Mouse (Mus musculus): ENCODE data around the gene H2-Aa. TPM values are rescaled to one million over a fixed set of nuclear protein-coding genes. Genes with fewer than 3 reads are reported as not detected.
A peak's percentile ranks its signal among the peaks of the same experiment; 100 is the strongest.

The H2-Aa gene
- polyA plus RNA-seq, 1 experiment from 2014 or later: 0.83 TPM

- ATAC-seq (ENCODE audit: low FRiP score, low TSS enrichment): no peak
- no peak overlapping the region for H3K4me3 ChIP-seq (replicated peaks; ENCODE audit: low read depth, low read length)
- H3K27me3 ChIP-seq (ENCODE audit: control insufficient read depth, insufficient read depth, low read length): 0 out of 2 replicates have a peak, but pooled peaks cover 4% of the 10 kb centered on the region
- H3K36me3 ChIP-seq (ENCODE audit: control insufficient read depth, insufficient read depth, low read length): no peaks in the 10 kb centered on the region
- no peak overlapping the region for H3K9ac ChIP-seq (replicated peaks; ENCODE audit: low read length)
- no peak overlapping the region for H3K27ac ChIP-seq (replicated peaks; ENCODE audit: low read depth, low read length)
- no peaks in the 10 kb centered on the region for H3K9me3 ChIP-seq (ENCODE audit: control insufficient read depth, low read length)
- peak; percentile 82 for DNase-seq
- H3K4me2 ChIP-seq (ENCODE audit: low read length): no peak overlapping the region
- 37% methylated on average over 4 of the region's 4 CpGs for WGBS
- no peaks in the 10 kb centered on the region for H3K4me1 ChIP-seq (ENCODE audit: control insufficient read depth, insufficient read depth, low read length)
These were observed 17.1 kb upstream of the H2-Aa start for GRCm38 (mm10) chr17:34304751-34305150.

- H3K9me3 ChIP-seq (ENCODE audit: control insufficient read depth, low read length): no peaks in the 10 kb centered on the region
- no peak overlapping the region for H3K4me3 ChIP-seq (replicated peaks; ENCODE audit: low read depth, low read length)
- 94% methylated on average over 2 of the region's 2 CpGs for WGBS
These were observed 16.2 kb upstream of the H2-Aa start for GRCm38 (mm10) chr17:34303789-34304188.

GRCm38 (mm10) chr17:34301670-34302190 lies 14.1 kb upstream of the H2-Aa start:
- 86% methylated on average over 4 of the region's 4 CpGs for WGBS

More at GRCm38 (mm10) chr17:34303789-34304188, 16.2 kb upstream of the H2-Aa start:
- DNase-seq (no peak), ATAC-seq (ENCODE audit: low FRiP score, low TSS enrichment) (no peak)
- H3K4me2 ChIP-seq (ENCODE audit: low read length): no peak overlapping the region
- H3K36me3 ChIP-seq (ENCODE audit: control insufficient read depth, insufficient read depth, low read length): no peaks in the 10 kb centered on the region
- H3K27ac ChIP-seq (replicated peaks; ENCODE audit: low read depth, low read length): no peak overlapping the region
- H3K27me3 ChIP-seq (ENCODE audit: control insufficient read depth, insufficient read depth, low read length): 0 out of 2 replicates have a peak, but pooled peaks cover 4% of the 10 kb centered on the region
- H3K4me1 ChIP-seq (ENCODE audit: control insufficient read depth, insufficient read depth, low read length): no peaks in the 10 kb centered on the region
- no peak overlapping the region for H3K9ac ChIP-seq (replicated peaks; ENCODE audit: low read length)

GRCm38 (mm10) chr17:34300691-34301566 lies 13.3 kb upstream of the H2-Aa start:
- no peak overlapping the region for H3K27ac ChIP-seq (replicated peaks; ENCODE audit: low read depth, low read length)
- no peak for DNase-seq
- H3K27me3 ChIP-seq (ENCODE audit: control insufficient read depth, insufficient read depth, low read length): no peaks in the 10 kb centered on the region
- no peaks in the 10 kb centered on the region for H3K9me3 ChIP-seq (ENCODE audit: control insufficient read depth, low read length)
- no peak overlapping the region for H3K9ac ChIP-seq (replicated peaks; ENCODE audit: low read length)
- H3K4me3 ChIP-seq (replicated peaks; ENCODE audit: low read depth, low read length): no peak overlapping the region
- H3K36me3 ChIP-seq (ENCODE audit: control insufficient read depth, insufficient read depth, low read length): no peaks in the 10 kb centered on the region
- no peak for ATAC-seq (ENCODE audit: low FRiP score, low TSS enrichment)
- H3K4me1 ChIP-seq (ENCODE audit: control insufficient read depth, insufficient read depth, low read length): peaks cover 5% of the 10 kb centered on the region; the same call in 1 of the 2 replicates
- no peak overlapping the region for H3K4me2 ChIP-seq (ENCODE audit: low read length)
- WGBS: 81% methylated on average over 23 of the region's 23 CpGs

More at GRCm38 (mm10) chr17:34301670-34302190, 14.1 kb upstream of the H2-Aa start:
- Histone ChIP-seq H3K27me3 (ENCODE audit: control insufficient read depth, insufficient read depth, low read length) (no peaks in the 10 kb centered on the region), H3K4me2 (ENCODE audit: low read length) (no peak overlapping the region), H3K36me3 (ENCODE audit: control insufficient read depth, insufficient read depth, low read length) (no peaks in the 10 kb centered on the region), H3K4me1 (ENCODE audit: control insufficient read depth, insufficient read depth, low read length) (peaks cover under 1% of the 10 kb centered on the region; the same call in 1 of the 2 replicates), H3K9me3 (ENCODE audit: control insufficient read depth, low read length) (no peaks in the 10 kb centered on the region), H3K9ac (replicated peaks; ENCODE audit: low read length) (no peak overlapping the region), H3K27ac (replicated peaks; ENCODE audit: low read depth, low read length) (no peak overlapping the region), H3K4me3 (replicated peaks; ENCODE audit: low read depth, low read length) (no peak overlapping the region)
- ATAC-seq (ENCODE audit: low FRiP score, low TSS enrichment): no peak
- DNase-seq: no peak

- ATAC-seq (ENCODE audit: low FRiP score, low TSS enrichment): no peak
- Histone ChIP-seq H3K9me3 (ENCODE audit: control insufficient read depth, low read length) (no peaks in the 10 kb centered on the region), H3K4me1 (ENCODE audit: control insufficient read depth, insufficient read depth, low read length) (peaks cover 5% of the 10 kb centered on the region; the same call in 1 of the 2 replicates), H3K27ac (replicated peaks; ENCODE audit: low read depth, low read length) (no peak overlapping the region), H3K36me3 (ENCODE audit: control insufficient read depth, insufficient read depth, low read length) (no peaks in the 10 kb centered on the region), H3K4me2 (ENCODE audit: low read length) (no peak overlapping the region), H3K4me3 (replicated peaks; ENCODE audit: low read depth, low read length) (no peak overlapping the region), H3K27me3 (ENCODE audit: control insufficient read depth, insufficient read depth, low read length) (no peaks in the 10 kb centered on the region), H3K9ac (replicated peaks; ENCODE audit: low read length) (no peak overlapping the region)
- 94% methylated on average over 8 of the region's 8 CpGs for WGBS
- no peak for DNase-seq
These were observed 12.4 kb upstream of the H2-Aa start for GRCm38 (mm10) chr17:34300071-34300470.

- no peak for DNase-seq
These were observed 11.7 kb upstream of the H2-Aa start for GRCm38 (mm10) chr17:34299356-34299755.

GRCm38 (mm10) chr17:34295891-34296794 lies 8.5 kb upstream of the H2-Aa start:
- H3K27me3 ChIP-seq (ENCODE audit: control insufficient read depth, insufficient read depth, low read length): no peaks in the 10 kb centered on the region
- H3K36me3 ChIP-seq (ENCODE audit: control insufficient read depth, insufficient read depth, low read length): no peaks in the 10 kb centered on the region
- peaks cover 5% of the 10 kb centered on the region; the same call in 1 of the 2 replicates for H3K4me1 ChIP-seq (ENCODE audit: control insufficient read depth, insufficient read depth, low read length)
- H3K4me3 ChIP-seq (replicated peaks; ENCODE audit: low read depth, low read length): peak overlapping the region; percentile 37
- H3K9me3 ChIP-seq (ENCODE audit: control insufficient read depth, low read length): no peaks in the 10 kb centered on the region
- 20% methylated on average over 23 of the region's 23 CpGs for WGBS
- H3K9ac ChIP-seq (replicated peaks; ENCODE audit: low read length): peak overlapping the region; percentile 54
- DNase-seq: peak; percentile 94
- peak overlapping the region; percentile 72 for H3K27ac ChIP-seq (replicated peaks; ENCODE audit: low read depth, low read length)
- peak overlapping the region; percentile 57 for H3K4me2 ChIP-seq (ENCODE audit: low read length)
- peak; percentile 83 for ATAC-seq (ENCODE audit: low FRiP score, low TSS enrichment)

More at GRCm38 (mm10) chr17:34299356-34299755, 11.7 kb upstream of the H2-Aa start:
- no peak overlapping the region for H3K4me3 ChIP-seq (replicated peaks; ENCODE audit: low read depth, low read length)
- peaks cover 5% of the 10 kb centered on the region; the same call in 1 of the 2 replicates for H3K4me1 ChIP-seq (ENCODE audit: control insufficient read depth, insufficient read depth, low read length)
- H3K27me3 ChIP-seq (ENCODE audit: control insufficient read depth, insufficient read depth, low read length): no peaks in the 10 kb centered on the region
- no peak overlapping the region for H3K27ac ChIP-seq (replicated peaks; ENCODE audit: low read depth, low read length)
- no peaks in the 10 kb centered on the region for H3K9me3 ChIP-seq (ENCODE audit: control insufficient read depth, low read length)
- no peak overlapping the region for H3K9ac ChIP-seq (replicated peaks; ENCODE audit: low read length)
- no peak overlapping the region for H3K4me2 ChIP-seq (ENCODE audit: low read length)
- WGBS: 54% methylated on average over 3 of the region's 3 CpGs
- no peak for ATAC-seq (ENCODE audit: low FRiP score, low TSS enrichment)
- no peaks in the 10 kb centered on the region for H3K36me3 ChIP-seq (ENCODE audit: control insufficient read depth, insufficient read depth, low read length)

- no peak for DNase-seq
- no peaks in the 10 kb centered on the region for H3K27me3 ChIP-seq (ENCODE audit: control insufficient read depth, insufficient read depth, low read length)
- ATAC-seq (ENCODE audit: low FRiP score, low TSS enrichment): no peak
- H3K36me3 ChIP-seq (ENCODE audit: control insufficient read depth, insufficient read depth, low read length): no peaks in the 10 kb centered on the region
- H3K9me3 ChIP-seq (ENCODE audit: control insufficient read depth, low read length): no peaks in the 10 kb centered on the region
- H3K9ac ChIP-seq (replicated peaks; ENCODE audit: low read length): no peak overlapping the region
- H3K4me1 ChIP-seq (ENCODE audit: control insufficient read depth, insufficient read depth, low read length): peaks cover 5% of the 10 kb centered on the region; the same call in 1 of the 2 replicates
- no peak overlapping the region for H3K4me2 ChIP-seq (ENCODE audit: low read length)
- H3K4me3 ChIP-seq (replicated peaks; ENCODE audit: low read depth, low read length): no peak overlapping the region
- no peak overlapping the region for H3K27ac ChIP-seq (replicated peaks; ENCODE audit: low read depth, low read length)
These were observed 7.7 kb upstream of the H2-Aa start for GRCm38 (mm10) chr17:34295307-34295706.
